Mouse (Mus musculus): ENCODE results near the gene Slc3a1.

GRCm38 (mm10) chr17:85071088-85071775, 43.1 kb downstream of the Slc3a1 start:
- TF ChIP-seq CTCF (IDR thresholded peaks at IDR 0.05; ENCODE audit: low read depth) (peak; percentile 41), EP300 (optimal IDR thresholded peaks at IDR 0.05) (no peak)

Measured in stomach, postnatal 0 days (tissue).